8 mouse cellular contexts compared by ENCODE assay signal in genomic region chr2:5614308-5614705, GRCm38 (mm10).
A peak's percentile ranks its signal among the peaks of the same experiment; 100 is the strongest.
DNase-seq lines count a peak whose midpoint lies in the region; ATAC-seq and TF ChIP-seq lines count a peak whose summit lies in the region.

No protein-coding gene starts in this region.

- intact Hi-C loops in gastrocnemius, adult 2 months (cut with DNase I) = no loop called here

- no peak for DNase-seq in gastrocnemius, adult 2 months
- DNase-seq in gastrocnemius, adult 8-10 months (ENCODE audit: low spot score in 2 of 2) = no peak
- no peak for DNase-seq in lung, adult 2 months
- DNase-seq in retina, adult 2 months (ENCODE audit: low read depth, low spot score) = peak; percentile 69
- DNase-seq in urinary bladder, postnatal 25 days (ENCODE audit: low spot score) = no peak
- DNase-seq in left cerebral cortex, adult 9 months (ENCODE audit: low spot score in 2 of 2) = no peak

- peaks cover 19% of the 10 kb centered on the region for H3K4me1 ChIP-seq in lung, embryonic 16.5 days (replicated peaks; ENCODE audit: control insufficient read depth, insufficient read depth, low read length)
- peaks cover 2% of the 10 kb centered on the region; the same call in 1 of the 2 replicates for H3K4me1 ChIP-seq in lung, adult 2 months (ENCODE audit: control insufficient read depth, insufficient read depth, low read length)
- peaks cover 56% of the 10 kb centered on the region for H3K4me1 ChIP-seq in intestine, embryonic 16.5 days (ENCODE audit: control insufficient read depth, insufficient read depth, low read length)

- H3K27me3 ChIP-seq in lung, embryonic 16.5 days (ENCODE audit: control insufficient read depth, insufficient read depth, low read depth, low read length) = no peaks in the 10 kb centered on the region
- no peaks in the 10 kb centered on the region for H3K27me3 ChIP-seq in intestine, embryonic 16.5 days (replicated peaks; ENCODE audit: control insufficient read depth, insufficient read depth, low read length)

- no peaks in the 10 kb centered on the region for H3K9me3 ChIP-seq in lung, embryonic 16.5 days (ENCODE audit: control insufficient read depth, low read length)
- H3K9me3 ChIP-seq in intestine, embryonic 16.5 days (ENCODE audit: control insufficient read depth, low read length) = no peaks in the 10 kb centered on the region

- no peak overlapping the region for H3K9ac ChIP-seq in lung, embryonic 16.5 days (ENCODE audit: low read length)
- no peak overlapping the region for H3K9ac ChIP-seq in intestine, embryonic 16.5 days (ENCODE audit: low read depth, low read length)

- peak overlapping the region; percentile 32 for H3K27ac ChIP-seq in gastrocnemius, adult 2 months
- H3K27ac ChIP-seq in lung, embryonic 16.5 days (ENCODE audit: low read length) = peak overlapping the region; percentile 72
- peak overlapping the region; percentile 75 for H3K27ac ChIP-seq in intestine, embryonic 16.5 days (ENCODE audit: low read length)

- ATAC-seq in lung, embryonic 16.5 days (ENCODE audit: low read depth) = no peak; the same call in 1 of the 2 replicates
- ATAC-seq in intestine, embryonic 16.5 days = no peak

- no peak overlapping the region for H3K4me3 ChIP-seq in gastrocnemius, adult 2 months
- H3K4me3 ChIP-seq in lung, embryonic 16.5 days (ENCODE audit: low read length) = no peak overlapping the region
- H3K4me3 ChIP-seq in lung, adult 2 months (replicated peaks; ENCODE audit: extremely low read depth, low read depth, low read length) = no peak overlapping the region
- H3K4me3 ChIP-seq in intestine, embryonic 16.5 days (ENCODE audit: low read length) = no peak overlapping the region

- no peaks in the 10 kb centered on the region for H3K36me3 ChIP-seq in lung, embryonic 16.5 days (ENCODE audit: control insufficient read depth, insufficient read depth, low read length)
- no peaks in the 10 kb centered on the region for H3K36me3 ChIP-seq in intestine, embryonic 16.5 days (ENCODE audit: control insufficient read depth, insufficient read depth, low read length)

- no peak for TF ChIP-seq CTCF in gastrocnemius, adult 2 months (IDR thresholded peaks at IDR 0.05)
- TF ChIP-seq CTCF in lung, adult 2 months (IDR thresholded peaks at IDR 0.05; ENCODE audit: insufficient read depth, low read length) = no peak

- H3K4me2 ChIP-seq in lung, embryonic 16.5 days (ENCODE audit: low read depth, low read length) = no peak overlapping the region
- H3K4me2 ChIP-seq in intestine, embryonic 16.5 days (ENCODE audit: low read depth, low read length) = no peak overlapping the region

- 54% methylated on average over 2 of the region's 2 CpGs for WGBS in lung, embryonic 16.5 days
- 67% methylated on average over 2 of the region's 2 CpGs for WGBS in lung, adult 2 months
- WGBS in intestine, embryonic 16.5 days = 60% methylated on average over 2 of the region's 2 CpGs

- no peak for TF ChIP-seq POLR2A in lung, adult 2 months (IDR thresholded peaks at IDR 0.05; ENCODE audit: borderline replicate concordance, extremely low read depth, low read depth, low read length)
